Mouse (Mus musculus): ENCODE measurements at regions not wholly inside any gene's neighbourhood (a gene's known extent, or its start where the extent isn't known, plus 50 kb on each side); places are given as distances from the start of the nearest gene placed in this dataset.
"Not testable (repeated sequence)": the region's sequence is repeated elsewhere in the genome, so short reads cannot be mapped to it uniquely, and the experiment has no call there.

DNA sequence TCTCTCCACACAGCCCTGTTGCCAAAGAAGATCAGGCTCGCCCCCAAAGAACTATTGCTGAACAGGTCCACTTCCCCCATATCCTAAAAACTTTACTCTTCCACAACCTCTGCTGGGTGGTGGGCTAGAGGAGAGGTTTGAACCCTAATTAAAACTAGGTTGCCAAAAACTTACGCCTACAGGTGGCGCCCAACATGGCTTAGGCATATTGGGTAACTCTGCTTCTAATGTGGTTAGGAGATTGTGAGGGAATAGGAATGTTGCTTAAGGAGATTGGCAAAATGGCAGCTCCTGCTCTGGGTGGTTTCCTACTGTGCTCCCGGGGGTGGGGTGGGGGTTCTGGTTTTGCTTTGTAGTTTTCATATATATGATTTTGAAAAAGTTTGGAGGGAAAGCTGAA is 95.0 kb upstream of the Lemd2 start:
- WGBS: 78% methylated on average over 4 of the region's 4 CpGs

DNA sequence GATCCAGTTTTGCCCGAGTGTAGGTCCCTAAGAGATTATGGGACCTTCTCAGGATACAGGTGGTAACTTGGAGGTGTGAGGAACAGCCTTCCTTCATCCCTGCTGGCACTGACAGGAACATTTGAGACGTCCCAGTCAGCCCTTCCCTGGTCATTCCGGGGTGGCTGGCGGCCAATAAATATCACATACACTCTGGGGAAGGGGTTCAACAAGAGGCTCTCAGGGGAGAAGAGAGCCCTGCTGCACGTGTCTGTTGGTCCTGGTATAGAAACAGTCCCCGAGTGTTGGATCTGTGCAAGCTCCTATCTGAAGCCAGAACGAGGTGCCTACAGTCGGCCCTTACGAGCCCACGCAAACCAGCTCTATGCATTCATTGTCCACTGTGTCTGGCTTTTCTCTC is 94.1 kb upstream of the Lemd2 start:
- peaks cover 10% of the 10 kb centered on the region for H3K4me1 ChIP-seq
- ATAC-seq (ENCODE audit: low FRiP score): no peak
- H3K36me3 ChIP-seq: no peaks in the 10 kb centered on the region
- H3K9me3 ChIP-seq (replicated peaks): no peaks in the 10 kb centered on the region
- H3K4me2 ChIP-seq: no peak overlapping the region
- WGBS: 81% methylated on average over 10 of the region's 10 CpGs
- no peak overlapping the region for H3K27ac ChIP-seq (replicated peaks)
- H3K4me3 ChIP-seq (replicated peaks): no peak overlapping the region
- H3K27me3 ChIP-seq (replicated peaks): no peaks in the 10 kb centered on the region
- H3K9ac ChIP-seq (replicated peaks): no peak overlapping the region

More for the DNA sequence above, 95.0 kb upstream of the Lemd2 start:
- H3K27ac ChIP-seq (replicated peaks): no peak overlapping the region
- no peak overlapping the region for H3K4me3 ChIP-seq (replicated peaks)
- no peak overlapping the region for H3K4me2 ChIP-seq
- peaks cover 5% of the 10 kb centered on the region for H3K4me1 ChIP-seq
- H3K9me3 ChIP-seq (replicated peaks): no peaks in the 10 kb centered on the region
- no peaks in the 10 kb centered on the region for H3K36me3 ChIP-seq
- no peak overlapping the region for H3K9ac ChIP-seq (replicated peaks)
- H3K27me3 ChIP-seq (replicated peaks): no peaks in the 10 kb centered on the region
- ATAC-seq (ENCODE audit: low FRiP score): no peak

DNA sequence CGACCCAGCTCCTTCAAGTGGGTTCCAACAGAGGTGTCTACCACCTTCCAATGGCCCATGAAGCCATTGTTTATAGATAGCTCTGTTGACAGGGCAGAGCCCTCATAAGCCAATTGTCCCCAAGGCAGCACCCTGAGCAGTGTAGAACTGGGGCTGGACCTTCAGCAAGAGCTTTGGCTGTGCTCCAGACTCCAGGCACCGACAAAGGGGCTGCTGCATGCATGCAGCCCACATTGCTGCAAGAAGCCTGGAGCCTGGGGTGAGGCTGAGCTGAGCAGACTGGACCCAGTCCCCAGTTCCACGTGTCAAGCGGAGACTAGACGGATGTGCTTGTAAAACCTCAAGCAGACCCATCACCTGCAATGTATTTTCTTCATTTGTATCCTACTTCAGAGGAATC is 91.9 kb upstream of the Lemd2 start:
- Histone ChIP-seq H3K4me2 (no peak overlapping the region), H3K4me1 (peaks cover 10% of the 10 kb centered on the region), H3K4me3 (replicated peaks) (no peak overlapping the region), H3K27ac (replicated peaks) (no peak overlapping the region), H3K9me3 (replicated peaks) (no peaks in the 10 kb centered on the region), H3K27me3 (replicated peaks) (no peaks in the 10 kb centered on the region), H3K36me3 (no peaks in the 10 kb centered on the region), H3K9ac (replicated peaks) (no peak overlapping the region)
- WGBS: 90% methylated on average over 5 of the region's 5 CpGs
- ATAC-seq (ENCODE audit: low FRiP score): no peak

DNA sequence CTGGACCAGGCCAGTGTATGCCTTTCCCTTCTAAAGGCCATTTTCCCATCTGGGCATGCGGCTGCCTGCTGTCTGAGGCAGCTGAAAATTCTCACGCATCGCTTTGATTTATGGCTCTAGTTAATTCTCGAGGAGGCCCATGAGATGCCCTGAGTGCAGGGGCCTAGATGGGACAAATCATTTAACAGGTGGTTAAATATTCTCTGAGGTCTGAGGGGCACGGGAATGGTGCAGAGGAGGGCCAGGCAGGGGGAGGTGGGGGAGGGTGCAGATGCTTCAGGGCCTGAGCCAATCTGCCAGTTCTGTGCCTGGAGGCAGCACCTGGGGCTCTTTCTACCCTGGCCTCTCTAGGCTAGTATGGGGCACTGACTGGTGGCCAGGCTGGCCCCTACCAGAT is 89.9 kb upstream of the Lemd2 start:
- Histone ChIP-seq H3K4me3 (replicated peaks) (no peak overlapping the region), H3K4me2 (no peak overlapping the region), H3K4me1 (peaks cover 10% of the 10 kb centered on the region), H3K27ac (replicated peaks) (no peak overlapping the region), H3K27me3 (replicated peaks) (no peaks in the 10 kb centered on the region), H3K9ac (replicated peaks) (no peak overlapping the region), H3K9me3 (replicated peaks) (peaks cover 4% of the 10 kb centered on the region; the same call in 1 of the 2 replicates), H3K36me3 (no peaks in the 10 kb centered on the region)
- WGBS: 22% methylated on average over 5 of the region's 5 CpGs
- no peak for ATAC-seq (ENCODE audit: low FRiP score)

DNA sequence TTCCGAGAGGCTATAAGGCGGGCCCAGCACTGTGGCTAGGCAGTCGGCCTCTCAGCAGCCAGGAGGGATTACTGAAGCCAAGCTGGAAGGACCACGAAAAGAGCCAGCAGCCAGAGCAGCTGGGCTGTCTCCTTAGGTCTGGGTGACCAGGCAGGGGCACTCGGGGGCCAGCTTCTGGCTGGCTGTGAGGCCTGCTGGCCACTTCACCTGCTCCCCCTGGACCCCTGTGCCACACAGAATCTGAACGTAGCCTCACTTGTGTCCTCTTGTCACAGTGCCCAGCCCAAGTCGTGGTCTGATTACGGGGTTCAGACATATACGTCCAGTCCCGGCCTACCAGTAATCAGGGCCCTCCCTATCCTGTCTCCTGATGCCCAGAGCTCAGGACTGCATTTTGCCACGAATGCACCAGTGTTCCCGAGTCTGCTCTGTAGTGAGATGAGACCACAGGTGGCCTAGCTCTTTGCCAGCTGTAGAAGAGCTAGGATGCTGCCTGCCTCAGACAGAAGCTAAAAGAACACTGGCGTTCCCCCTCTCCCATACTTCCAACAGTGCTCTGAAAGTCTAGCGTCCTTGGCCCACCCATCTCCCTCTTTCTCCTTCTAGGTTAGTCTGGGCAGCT is 89.4 kb upstream of the Lemd2 start:
- Histone ChIP-seq H3K4me2 (no peak overlapping the region), H3K36me3 (no peaks in the 10 kb centered on the region), H3K9ac (replicated peaks) (no peak overlapping the region), H3K9me3 (replicated peaks) (peaks cover 4% of the 10 kb centered on the region; the same call in 1 of the 2 replicates), H3K4me3 (replicated peaks) (no peak overlapping the region), H3K27ac (replicated peaks) (no peak overlapping the region), H3K4me1 (peaks cover 10% of the 10 kb centered on the region), H3K27me3 (replicated peaks) (no peaks in the 10 kb centered on the region)
- no peak for ATAC-seq (ENCODE audit: low FRiP score)
- 74% methylated on average over 14 of the region's 14 CpGs for whole genome bisulfite sequencing

DNA sequence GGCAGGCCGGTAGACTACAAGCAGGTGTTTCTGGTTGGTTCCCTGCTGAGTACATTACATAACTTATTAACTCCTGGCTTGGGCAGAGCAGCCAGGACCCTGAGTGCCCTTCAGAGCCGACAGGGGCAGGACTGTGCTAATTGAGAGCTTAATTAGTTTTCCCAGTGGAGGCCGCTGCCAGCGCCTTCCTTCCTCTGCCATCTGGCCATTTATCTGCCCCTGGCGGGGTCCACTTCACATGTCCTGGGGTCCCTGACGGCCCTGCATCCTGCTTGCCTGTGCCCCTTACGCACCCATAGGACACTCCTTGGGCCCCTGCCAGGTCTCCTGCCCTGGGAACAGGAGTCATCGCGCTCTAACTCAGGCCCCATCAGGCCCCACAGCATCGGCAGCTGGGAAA is 87.4 kb upstream of the Lemd2 start:
- H3K36me3 ChIP-seq: no peaks in the 10 kb centered on the region
- H3K4me1 ChIP-seq: peaks cover 10% of the 10 kb centered on the region
- WGBS: 71% methylated on average over 10 of the region's 10 CpGs
- no peaks in the 10 kb centered on the region for H3K27me3 ChIP-seq (replicated peaks)
- H3K4me3 ChIP-seq (replicated peaks): no peak overlapping the region
- H3K27ac ChIP-seq (replicated peaks): no peak overlapping the region
- H3K9ac ChIP-seq (replicated peaks): no peak overlapping the region
- H3K4me2 ChIP-seq: no peak overlapping the region
- peaks cover 4% of the 10 kb centered on the region; the same call in 1 of the 2 replicates for H3K9me3 ChIP-seq (replicated peaks)
- no peak for ATAC-seq (ENCODE audit: low FRiP score)

DNA sequence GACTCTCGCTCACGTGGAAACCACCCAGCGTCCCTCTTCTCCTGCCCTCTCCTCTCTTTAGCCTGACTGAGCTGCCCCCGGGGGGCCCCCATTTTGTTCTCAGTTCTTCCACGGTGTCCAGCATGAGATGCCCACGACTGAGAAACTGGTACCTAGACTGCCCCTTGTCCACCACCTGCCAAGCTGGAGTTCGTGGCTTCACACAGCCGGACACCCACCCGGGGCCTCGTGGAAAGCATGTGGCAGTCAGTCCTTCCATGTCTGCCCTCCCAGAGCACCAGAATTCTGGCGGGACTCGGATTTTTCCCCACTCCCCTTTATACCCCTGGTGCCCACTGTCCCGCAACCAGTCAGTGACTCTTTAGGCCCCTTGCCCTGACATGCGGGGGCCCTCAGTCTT is 86.9 kb upstream of the Lemd2 start:
- no peak overlapping the region for H3K9ac ChIP-seq (replicated peaks)
- no peak overlapping the region for H3K4me3 ChIP-seq (replicated peaks)
- H3K4me2 ChIP-seq: no peak overlapping the region
- no peak overlapping the region for H3K27ac ChIP-seq (replicated peaks)
- WGBS: 97% methylated on average over 14 of the region's 14 CpGs
- H3K4me1 ChIP-seq: peaks cover 10% of the 10 kb centered on the region
- H3K9me3 ChIP-seq (replicated peaks): peaks cover 4% of the 10 kb centered on the region; the same call in 1 of the 2 replicates
- H3K27me3 ChIP-seq (replicated peaks): no peaks in the 10 kb centered on the region
- H3K36me3 ChIP-seq: no peaks in the 10 kb centered on the region
- ATAC-seq (ENCODE audit: low FRiP score): no peak

DNA sequence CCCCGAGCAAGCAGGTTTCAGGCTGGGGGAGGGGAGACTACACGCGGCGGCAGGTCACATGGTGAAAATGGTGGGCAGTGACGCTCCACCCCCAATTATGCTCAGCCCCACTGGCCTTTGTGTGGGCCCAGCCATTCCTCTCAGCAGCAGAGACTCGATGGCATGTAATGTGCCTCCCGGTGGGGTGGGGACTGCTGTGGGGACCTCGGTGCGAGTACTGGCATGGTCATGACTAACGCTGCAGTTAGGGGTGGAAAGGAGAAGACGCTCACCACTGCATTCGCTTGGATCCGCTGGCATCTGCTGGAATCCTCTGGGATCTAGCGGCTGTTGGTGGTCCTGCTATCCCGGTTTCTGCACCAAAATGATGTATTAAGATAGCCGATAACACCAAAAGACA is 86.0 kb upstream of the Lemd2 start:
- H3K9ac ChIP-seq (replicated peaks): no peak overlapping the region
- H3K4me3 ChIP-seq (replicated peaks): no peak overlapping the region
- H3K4me1 ChIP-seq: peaks cover 10% of the 10 kb centered on the region
- no peaks in the 10 kb centered on the region for H3K36me3 ChIP-seq
- no peaks in the 10 kb centered on the region for H3K27me3 ChIP-seq (replicated peaks)
- ATAC-seq (ENCODE audit: low FRiP score): no peak
- H3K4me2 ChIP-seq: no peak overlapping the region
- WGBS: 94% methylated on average over 16 of the region's 16 CpGs
- H3K9me3 ChIP-seq (replicated peaks): peaks cover 4% of the 10 kb centered on the region; the same call in 1 of the 2 replicates
- no peak overlapping the region for H3K27ac ChIP-seq (replicated peaks)

DNA sequence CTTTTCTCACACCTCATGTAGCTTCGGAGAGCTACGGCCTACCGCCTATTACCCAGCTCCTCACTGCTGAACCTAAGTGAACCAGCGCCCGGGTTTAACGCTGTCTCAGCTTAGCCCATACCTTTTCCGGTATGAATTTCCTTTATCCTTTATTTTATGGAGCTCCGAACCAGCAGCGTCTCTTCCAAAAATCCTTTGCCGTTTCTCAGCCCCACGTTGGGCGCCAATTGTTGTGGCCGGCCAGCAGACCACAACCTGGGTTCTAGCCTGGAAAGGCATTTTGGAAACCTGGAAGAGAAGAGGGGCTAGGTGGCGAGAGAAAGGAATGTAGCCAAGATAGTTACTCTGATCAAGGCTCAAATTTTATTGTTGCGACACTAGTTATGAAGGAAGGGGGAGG is 85.5 kb upstream of the Lemd2 start:
- H3K4me3 ChIP-seq (replicated peaks); H3K27me3 ChIP-seq (replicated peaks); ATAC-seq (ENCODE audit: low FRiP score); H3K9me3 ChIP-seq (replicated peaks); H3K27ac ChIP-seq (replicated peaks); H3K36me3 ChIP-seq; H3K4me2 ChIP-seq; H3K9ac ChIP-seq (replicated peaks): not testable (repeated sequence)
- H3K4me1 ChIP-seq: peaks cover 10% of the 10 kb centered on the region
- 97% methylated on average over 13 of the region's 15 CpGs for WGBS

DNA sequence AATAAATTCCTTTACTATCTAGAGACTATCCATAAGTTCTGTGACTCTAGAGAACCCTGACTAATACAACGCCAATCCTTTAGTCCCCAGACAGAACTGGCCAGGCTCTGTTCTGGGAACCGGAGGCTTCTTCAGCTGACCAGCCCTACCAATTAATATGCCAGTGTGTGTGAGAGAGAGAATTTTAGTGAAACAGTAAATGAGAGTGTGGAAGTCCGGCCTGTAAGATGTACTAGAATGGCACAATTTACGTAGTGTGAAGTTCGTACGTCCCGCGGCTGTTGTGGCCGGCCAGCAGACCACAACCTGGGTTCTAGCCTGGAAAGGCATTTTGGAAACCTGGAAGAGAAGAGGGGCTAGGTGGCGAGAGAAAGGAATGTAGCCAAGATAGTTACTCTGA is 83.7 kb upstream of the Lemd2 start:
- not testable (repeated sequence) for H3K27ac ChIP-seq (replicated peaks); H3K36me3 ChIP-seq; H3K27me3 ChIP-seq (replicated peaks); H3K4me1 ChIP-seq; H3K9ac ChIP-seq (replicated peaks); H3K4me2 ChIP-seq; H3K4me3 ChIP-seq (replicated peaks); H3K9me3 ChIP-seq (replicated peaks); ATAC-seq (ENCODE audit: low FRiP score)
- 97% methylated on average over 10 of the region's 10 CpGs for WGBS

DNA sequence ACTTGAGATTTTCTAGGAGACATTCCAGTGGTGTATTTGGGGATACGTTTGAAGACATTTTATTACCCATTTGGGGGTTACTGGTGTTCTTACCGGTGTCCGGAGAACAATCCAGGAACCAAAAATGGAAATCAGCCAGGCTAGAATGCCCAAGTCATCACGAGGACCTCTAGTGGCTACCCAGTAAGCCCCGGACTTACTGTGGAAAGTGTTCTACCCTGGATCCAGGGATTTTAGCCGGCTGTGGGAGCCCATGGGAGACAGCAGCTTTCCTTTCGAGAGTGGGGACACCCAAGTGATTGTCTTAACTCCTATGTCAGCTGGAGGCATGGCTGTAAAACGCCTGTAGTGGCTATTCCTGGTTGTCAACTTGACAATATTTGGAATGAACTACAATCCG is 77.0 kb upstream of the Lemd2 start:
- no peak for ATAC-seq (ENCODE audit: low FRiP score)
- Histone ChIP-seq H3K27me3 (replicated peaks) (no peaks in the 10 kb centered on the region), H3K9ac (replicated peaks) (no peak overlapping the region), H3K27ac (replicated peaks) (no peak overlapping the region), H3K4me2 (no peak overlapping the region), H3K4me3 (replicated peaks) (no peak overlapping the region), H3K36me3 (no peaks in the 10 kb centered on the region), H3K4me1 (no peaks in the 10 kb centered on the region), H3K9me3 (replicated peaks) (peaks cover 13% of the 10 kb centered on the region; the same call in 1 of the 2 replicates)
- WGBS: 82% methylated on average over 9 of the region's 9 CpGs

DNA sequence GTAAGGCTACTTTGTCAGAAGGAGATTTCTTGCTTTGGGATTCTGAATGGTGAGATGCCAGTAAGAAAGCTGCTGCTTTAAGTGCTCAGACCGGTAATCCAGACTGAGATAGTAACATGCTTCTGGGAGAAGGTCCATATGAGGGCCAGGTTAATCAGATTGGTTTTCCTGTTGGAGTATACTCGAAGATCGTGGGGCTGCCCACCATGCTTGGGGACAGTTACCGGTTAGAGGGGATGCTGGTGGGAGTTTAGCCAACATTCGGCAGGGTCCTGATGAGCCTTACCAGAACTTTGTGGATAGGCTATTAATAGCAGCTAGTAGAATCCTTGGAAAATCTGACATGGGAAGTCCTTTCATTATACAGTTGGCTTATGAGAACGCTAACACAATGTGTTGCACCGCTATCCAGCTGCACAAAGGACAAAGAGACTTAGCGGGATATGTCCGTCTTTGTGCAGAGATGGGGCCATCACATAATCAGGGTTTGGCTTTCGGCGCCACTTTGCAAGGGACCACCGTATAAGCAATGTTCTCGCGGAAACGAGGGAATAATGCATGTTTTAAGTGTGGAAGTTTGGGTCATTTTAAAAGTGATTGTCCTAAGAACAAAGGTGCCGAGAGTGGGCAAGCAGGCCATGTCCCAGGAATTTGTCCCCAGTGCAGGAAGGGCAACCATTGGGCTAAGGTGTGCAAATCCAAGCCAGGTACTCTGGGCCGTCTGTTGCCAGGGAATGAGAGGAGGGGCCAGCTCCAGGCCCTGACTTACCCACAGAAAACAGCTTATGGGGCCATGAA is 75.4 kb upstream of the Lemd2 start:
- WGBS: 94% methylated on average over 17 of the region's 17 CpGs
- H3K4me2 ChIP-seq; H3K36me3 ChIP-seq; H3K4me3 ChIP-seq (replicated peaks); H3K27me3 ChIP-seq (replicated peaks); ATAC-seq (ENCODE audit: low FRiP score); H3K4me1 ChIP-seq; H3K27ac ChIP-seq (replicated peaks); H3K9ac ChIP-seq (replicated peaks): not testable (repeated sequence)
- H3K9me3 ChIP-seq (replicated peaks): peaks cover 19% of the 10 kb centered on the region

Measured in neural tube, embryonic 15.5 days (tissue).